Mouse (Mus musculus) heart, postnatal 0 days (tissue): Measurements from ENCODE around the gene Rtca.

ENCODE experiments used
- CTCF ChIP-seq: IDR thresholded peaks from 2 replicates; pipeline ENCODE4 v1.5.1; 2016; ENCODE audit warnings: antibody characterized with exemption, control low read depth, low read depth
- EP300 ChIP-seq: IDR thresholded peaks from 2 replicates; pipeline ENCODE4 v1.6.1; 2016; ENCODE audit warnings: antibody characterized with exemption, low read depth

DNA sequence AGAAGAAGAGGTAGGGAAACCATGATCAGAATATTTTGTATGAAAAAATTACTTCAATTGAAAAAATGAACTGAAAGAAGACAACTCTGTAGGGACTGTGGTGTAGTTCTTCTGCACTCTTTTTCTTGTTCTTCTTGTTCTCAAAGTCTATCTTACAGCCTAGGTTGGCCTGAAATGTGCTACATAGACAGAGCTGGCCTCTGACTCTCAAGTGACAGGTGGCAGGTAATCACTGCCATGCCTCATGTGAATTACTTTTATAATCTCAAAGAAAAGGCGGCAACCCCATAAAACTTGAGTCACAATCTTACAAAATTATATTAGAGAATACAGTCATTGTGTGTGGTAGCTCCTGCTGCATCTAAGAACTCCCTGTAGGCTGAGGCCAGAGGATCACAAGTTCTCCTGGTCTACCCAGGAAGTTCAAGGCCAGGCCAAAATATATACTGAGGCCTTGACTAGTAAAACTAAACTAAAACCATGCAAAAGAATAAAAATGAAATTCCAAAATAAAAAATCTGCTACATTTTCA lies 16.0 kb downstream of the Rtca start:
- no peak for TF ChIP-seq CTCF
- no peak for TF ChIP-seq EP300
